Mouse (Mus musculus): ENCODE results near the gene Pgbd5.

DNA sequence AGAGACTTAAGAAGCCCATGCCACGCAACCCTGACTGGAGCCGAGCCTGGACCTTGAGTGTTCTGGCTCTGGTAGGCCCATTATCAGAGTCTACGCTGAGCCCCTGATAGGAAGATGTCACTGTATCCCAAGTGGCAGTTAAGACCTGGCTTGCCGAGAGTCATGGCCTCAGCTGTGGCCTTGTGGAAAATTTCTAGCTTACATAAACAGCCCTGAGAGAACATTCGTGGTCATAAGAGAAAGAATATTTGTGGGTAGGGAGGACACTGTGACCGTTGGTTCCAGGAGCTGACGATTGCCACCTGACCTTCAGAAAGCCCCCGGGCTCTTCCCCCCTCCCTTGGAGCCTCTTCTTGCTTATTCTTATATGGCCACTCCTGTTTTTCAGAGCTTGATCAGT is 40.9 kb upstream of the Pgbd5 start:
- TF ChIP-seq POLR2A (IDR thresholded peaks at IDR 0.05; ENCODE audit: control insufficient read depth, low read depth, low read length) (no peak), CTCF (IDR thresholded peaks at IDR 0.05; ENCODE audit: control insufficient read depth, insufficient read depth, insufficient replicate concordance, low read depth, low read length) (no peak)
